Mouse (Mus musculus) hindbrain, embryonic 14.5 days (tissue): ENCODE measurements at regions not wholly inside any gene's neighbourhood (a gene's known extent, or its start where the extent isn't known, plus 50 kb on each side); places are given as distances from the start of the nearest gene placed in this dataset.

ENCODE experiments used
- ATAC-seq: fragments of 200-750 bp; cut with Nextera tagmentation; 2 replicates; pipeline ENCODE4 v1.8.0; 2017; ENCODE audit warnings: moderate number of reproducible peaks, mild to moderate bottlenecking, moderate TSS enrichment, moderate library complexity; ENCODE audit not compliant: low FRiP score
- DNase-seq: peaks from one replicate; pipeline ENCODE4 v3.0.0-alpha.2; 2015; ENCODE audit warnings: low spot score
- H3K27ac ChIP-seq: fragments of 300-500 bp; sonication (generic); 2 replicates; pipeline ENCODE4 v1.5.1; 2014; ENCODE audit warnings: mild to moderate bottlenecking, moderate library complexity
- H3K27me3 ChIP-seq: fragments of 300-500 bp; sonication (generic); 2 replicates; pipeline ENCODE4 v1.6.1; 2014; ENCODE audit warnings: mild to moderate bottlenecking, low read length, mixed read lengths; ENCODE audit not compliant: control insufficient read depth, insufficient read depth
- H3K36me3 ChIP-seq: fragments of 300-500 bp; sonication (generic); replicated peaks from 2 replicates; pipeline ENCODE4 v1.6.1; 2014; ENCODE audit not compliant: control insufficient read depth, insufficient read depth
- H3K4me1 ChIP-seq: fragments of 300-500 bp; sonication (generic); replicated peaks from 2 replicates; pipeline ENCODE4 v1.6.1; 2014; ENCODE audit warnings: antibody characterized with exemption, low read length, mixed read lengths; ENCODE audit not compliant: control insufficient read depth, insufficient read depth
- H3K4me2 ChIP-seq: fragments of 300-500 bp; sonication (generic); replicated peaks from 2 replicates; pipeline ENCODE4 v1.6.1; 2014; ENCODE audit warnings: mild to moderate bottlenecking, moderate library complexity
- H3K4me3 ChIP-seq: fragments of 300-500 bp; sonication (generic); replicated peaks from 2 replicates; pipeline ENCODE4 v1.5.1; 2014; ENCODE audit warnings: mild to moderate bottlenecking, low read length
- H3K9ac ChIP-seq: fragments of 300-500 bp; sonication (generic); 2 replicates; pipeline ENCODE4 v1.6.1; 2014
- H3K9me3 ChIP-seq: fragments of 300-500 bp; sonication (generic); 2 replicates; pipeline ENCODE4 v1.6.1; 2016; ENCODE audit warnings: low read length; ENCODE audit not compliant: control insufficient read depth
- WGBS: fragments of 180-500 bp; shearing (Covaris S2); extraction: QIAGEN DNeasy Blood & Tissue Kit; methylation state at CpG from one replicate; pipeline ENCODE4 v1.1.7; 2014; 5-methylcytosine and 5-hydroxymethylcytosine counted together

GRCm38 (mm10) chr7:55332028-55332427 is 435.9 kb upstream of the Siglech start:
- no peak overlapping the region for H3K27ac ChIP-seq
- no peaks in the 10 kb centered on the region for H3K9me3 ChIP-seq
- H3K9ac ChIP-seq: no peak overlapping the region
- H3K4me3 ChIP-seq: no peak overlapping the region
- ATAC-seq (peak; percentile 75; the same call in 1 of the 2 replicates), DNase-seq (no peak)
- H3K4me1 ChIP-seq: no peaks in the 10 kb centered on the region
- no peak overlapping the region for H3K4me2 ChIP-seq
- no peaks in the 10 kb centered on the region for H3K27me3 ChIP-seq
- no peaks in the 10 kb centered on the region for H3K36me3 ChIP-seq
- 54% methylated on average over 1 of the region's 1 CpGs for WGBS

- Histone ChIP-seq H3K36me3 (no peaks in the 10 kb centered on the region), H3K27me3 (no peaks in the 10 kb centered on the region), H3K4me2 (no peak overlapping the region), H3K4me3 (no peak overlapping the region), H3K4me1 (no peaks in the 10 kb centered on the region), H3K27ac (no peak overlapping the region), H3K9ac (no peak overlapping the region), H3K9me3 (no peaks in the 10 kb centered on the region)
- DNase-seq: no peak
- ATAC-seq: no peak
Observed at GRCm38 (mm10) chr7:55339879-55340278, 428.1 kb upstream of the Siglech start.
